Mouse (Mus musculus) embryo, embryonic 10.5 days (tissue): ENCODE measurements at regions not wholly inside any gene's neighbourhood (a gene's known extent, or its start where the extent isn't known, plus 50 kb on each side); places are given as distances from the start of the nearest gene placed in this dataset.

Experiments
- DNase-seq: peaks from one replicate; pipeline ENCODE4 v3.0.0-alpha.2; 2015; ENCODE audit warnings: low spot score

GRCm38 (mm10) chr10:117541487-117541886 is 87.8 kb upstream of the Cpm start:
- no peak for DNase-seq

GRCm38 (mm10) chr10:117540747-117541398 is 88.4 kb upstream of the Cpm start:
- no peak for DNase-seq

GRCm38 (mm10) chr10:117540112-117540594 is 89.1 kb upstream of the Cpm start:
- no peak for DNase-seq

GRCm38 (mm10) chr10:117539532-117539931 is 89.8 kb upstream of the Cpm start:
- DNase-seq = no peak

GRCm38 (mm10) chr10:117538725-117539124 is 90.6 kb upstream of the Cpm start:
- DNase-seq = no peak

- DNase-seq = no peak
Measured at GRCm38 (mm10) chr10:117536769-117537599, 92.3 kb upstream of the Cpm start.

GRCm38 (mm10) chr10:117535843-117536242 is 93.5 kb upstream of the Cpm start:
- DNase-seq = no peak

GRCm38 (mm10) chr10:117534992-117535719 is 94.1 kb upstream of the Cpm start:
- DNase-seq = no peak

GRCm38 (mm10) chr10:117534478-117534877 is 94.8 kb upstream of the Cpm start:
- DNase-seq = no peak

GRCm38 (mm10) chr10:117533541-117534386 is 95.5 kb upstream of the Cpm start:
- DNase-seq = no peak

GRCm38 (mm10) chr10:117532750-117533540 is 96.4 kb upstream of the Cpm start:
- DNase-seq = no peak

GRCm38 (mm10) chr10:117531798-117532747 is 97.2 kb upstream of the Cpm start:
- DNase-seq = no peak

GRCm38 (mm10) chr10:117530859-117531602 is 98.3 kb upstream of the Cpm start:
- no peak for DNase-seq

GRCm38 (mm10) chr10:117530007-117530858 is 99.1 kb upstream of the Cpm start:
- no peak for DNase-seq

- DNase-seq = no peak
Measured at GRCm38 (mm10) chr10:117529269-117530006, 99.9 kb upstream of the Cpm start.

- DNase-seq = no peak
Measured at GRCm38 (mm10) chr10:117528575-117529268, 100.6 kb upstream of the Cpm start.

- no peak for DNase-seq
Measured at GRCm38 (mm10) chr10:117527979-117528378, 101.3 kb upstream of the Cpm start.
